Mouse (Mus musculus) forebrain, postnatal 0 days (tissue): ENCODE measurements at regions not wholly inside any gene's neighbourhood (a gene's known extent, or its start where the extent isn't known, plus 50 kb on each side); places are given as distances from the start of the nearest gene placed in this dataset.

Experiments used
- ATAC-seq: fragments of 200-750 bp; cut with Nextera tagmentation; 2 replicates; pipeline ENCODE4 v1.8.0; 2017; ENCODE audit warnings: mild to moderate bottlenecking, moderate library complexity
- DNase-seq: peaks from one replicate; pipeline ENCODE4 v3.0.0-alpha.2; 2015
- H3K27ac ChIP-seq: fragments of 300-500 bp; sonication (generic); 2 replicates; pipeline ENCODE4 v1.5.1; 2014; ENCODE audit warnings: low read depth, mild to moderate bottlenecking, antibody characterized with exemption, low read length, moderate library complexity, mixed read lengths
- H3K27me3 ChIP-seq: fragments of 300-500 bp; sonication (generic); 2 replicates; pipeline ENCODE4 v1.6.1; 2014; ENCODE audit warnings: mild to moderate bottlenecking, low read length, mixed read lengths; ENCODE audit not compliant: insufficient read depth
- H3K36me3 ChIP-seq: fragments of 300-500 bp; sonication (generic); 2 replicates; pipeline ENCODE4 v1.6.1; 2014; ENCODE audit warnings: mild to moderate bottlenecking, moderate library complexity; ENCODE audit not compliant: insufficient read depth
- H3K4me1 ChIP-seq: fragments of 300-500 bp; sonication (generic); 2 replicates; pipeline ENCODE4 v1.6.1; 2014; ENCODE audit warnings: antibody characterized with exemption; ENCODE audit not compliant: insufficient read depth
- H3K4me2 ChIP-seq: fragments of 300-500 bp; sonication (generic); 2 replicates; pipeline ENCODE4 v1.6.1; 2014; ENCODE audit warnings: low read depth, mild to moderate bottlenecking, moderate library complexity
- H3K4me3 ChIP-seq: fragments of 300-500 bp; sonication (generic); 2 replicates; pipeline ENCODE4 v1.5.1; 2014; ENCODE audit warnings: low read depth, low read length, mixed read lengths
- H3K9ac ChIP-seq: fragments of 300-500 bp; sonication (generic); 2 replicates; pipeline ENCODE4 v1.6.1; 2014; ENCODE audit warnings: mild to moderate bottlenecking
- H3K9me3 ChIP-seq: fragments of 300-500 bp; sonication (generic); 2 replicates; pipeline ENCODE4 v1.6.1; 2016; ENCODE audit warnings: low read length
- CTCF ChIP-seq: sonication (generic); IDR thresholded peaks from 2 replicates; pipeline ENCODE4 v1.5.1; 2016; ENCODE audit warnings: antibody characterized with exemption, control low read depth, low read depth
- WGBS: fragments of 180-500 bp; shearing (Covaris S2); extraction: QIAGEN DNeasy Blood & Tissue Kit; methylation state at CpG from one replicate; pipeline ENCODE4 v1.1.7; 2014; 5-methylcytosine and 5-hydroxymethylcytosine counted together

- no peak overlapping the region for H3K4me2 ChIP-seq
- no peaks in the 10 kb centered on the region for H3K27me3 ChIP-seq
- no peaks in the 10 kb centered on the region for H3K36me3 ChIP-seq
- no peaks in the 10 kb centered on the region for H3K4me1 ChIP-seq
- H3K27ac ChIP-seq: no peak overlapping the region
- no peak overlapping the region for H3K9ac ChIP-seq
- ATAC-seq (peak; percentile 71; the same call in 1 of the 2 replicates), DNase-seq (peak; percentile 15)
- H3K9me3 ChIP-seq: no peaks in the 10 kb centered on the region
- 35% methylated on average over 4 of the region's 4 CpGs for WGBS
- no peak overlapping the region for H3K4me3 ChIP-seq
- no peak for TF ChIP-seq CTCF
Observed at GRCm38 (mm10) chr11:40835393-40835792, 80.3 kb upstream of the Ccng1 start.
